Mouse (Mus musculus): ENCODE measurements around the gene Plk5. TPM values are rescaled to one million over a fixed set of nuclear protein-coding genes. Genes with fewer than 3 reads are reported as not detected.

Gene Plk5
- total RNA-seq, 2 experiments from 2014 or later, result 23.2 to 23.4 TPM

Small RNA genes within 50 kb of the gene (microRNA-seq; reads per million reads assigned to microRNA genes)
- 0 reads per million in 2 experiments for gene Gm22721

Other genes with a start within 250 kb of the Plk5 start
- 10 to 100 TPM; 93.3 to 95.9 TPM for gene Stk11, start 240.7 kb upstream of the Plk5 start, total RNA-seq (2021)
- gene Atp5d, start 217.8 kb upstream of the Plk5 start, total RNA-seq (2021), result 100 to 1,000 TPM; 324 to 369 TPM
- 100 to 1,000 TPM; 336 to 379 TPM for gene Cbarp, start 215.6 kb upstream of the Plk5 start, total RNA-seq (2021)
- 10 to 100 TPM; 58.9 to 62.6 TPM for gene Midn, start 208.2 kb upstream of the Plk5 start, total RNA-seq (2021)
- gene Cirbp, start 190.5 kb upstream of the Plk5 start, total RNA-seq (2021), result 10 to 100 TPM; 58.5 to 63.4 TPM
- gene 1600002K03Rik, start 183.5 kb upstream of the Plk5 start, total RNA-seq (2021), result 1 to 10 TPM; 6.4 to 6.9 TPM
- gene Efna2, start 177.0 kb upstream of the Plk5 start, total RNA-seq (2021), result 1 to 10 TPM; 9.0 to 9.6 TPM
- 10 to 100 TPM; 35.6 to 39.6 TPM for gene Mum1, start 130.0 kb upstream of the Plk5 start, total RNA-seq (2021)
- 100 to 1,000 TPM; 199 to 204 TPM for gene Ndufs7, start 107.3 kb upstream of the Plk5 start, total RNA-seq (2021)
- gene Gamt, start 95.4 kb upstream of the Plk5 start, total RNA-seq (2021), result 10 to 100 TPM; 37.7 to 39.1 TPM
- gene Dazap1, start 95.0 kb upstream of the Plk5 start, total RNA-seq (2021), result 100 to 1,000 TPM in 1 of 2 experiments, 10 to 100 TPM in 1; 82.6 to 100 TPM
- 100 to 1,000 TPM; 755 to 823 TPM for gene Rps15, start 64.0 kb upstream of the Plk5 start, total RNA-seq (2021)
- gene Apc2, start 60.5 kb upstream of the Plk5 start, total RNA-seq (2021), result 10 to 100 TPM; 98.3 to 98.4 TPM
- gene 2310011J03Rik, start 35.9 kb upstream of the Plk5 start, total RNA-seq (2021), result 10 to 100 TPM; 22.4 to 23.0 TPM
- 1 to 10 TPM; 2.2 to 2.6 TPM for gene Pcsk4, start 27.0 kb upstream of the Plk5 start, total RNA-seq (2021)
- gene Reep6, start 26.5 kb upstream of the Plk5 start, total RNA-seq (2021), result 10 to 100 TPM in 1 of 2 experiments, 1 to 10 TPM in 1; 8.6 to 10.3 TPM
- 1 to 10 TPM; 4.9 to 5.2 TPM for gene Adamtsl5, start 8.0 kb upstream of the Plk5 start, total RNA-seq (2021)
- gene Mex3d, start 31.2 kb downstream of the Plk5 start, total RNA-seq (2021), result 10 to 100 TPM; 18.2 to 18.4 TPM
- 100 to 1,000 TPM; 148 to 156 TPM for gene Mbd3, start 43.1 kb downstream of the Plk5 start, total RNA-seq (2021)
- 100 to 1,000 TPM; 443 to 467 TPM for gene Uqcr11, start 50.4 kb downstream of the Plk5 start, total RNA-seq (2021)
- gene Tcf3, start 77.2 kb downstream of the Plk5 start, total RNA-seq (2021), result 10 to 100 TPM; 30.5 to 30.6 TPM
- gene Onecut3, start 138.4 kb downstream of the Plk5 start, total RNA-seq (2021), result under 1 TPM in 1 of 2 experiments, not detected in 1; 0.08 TPM
- under 1 TPM; 0.25 to 0.35 TPM for gene Atp8b3, start 182.7 kb downstream of the Plk5 start, total RNA-seq (2021)
- 10 to 100 TPM; 43.9 to 49.3 TPM for gene Rexo1, start 205.1 kb downstream of the Plk5 start, total RNA-seq (2021)
- gene Klf16, start 220.9 kb downstream of the Plk5 start, total RNA-seq (2021), result 10 to 100 TPM; 51.7 to 56.8 TPM
- 100 to 1,000 TPM; 161 to 176 TPM for gene Abhd17a, start 233.9 kb downstream of the Plk5 start, total RNA-seq (2021)
- gene Scamp4, start 246.4 kb downstream of the Plk5 start, total RNA-seq (2021), result 10 to 100 TPM; 41.8 to 44.9 TPM
- 1 to 10 TPM; 3.8 to 4.5 TPM for gene Adat3, start 246.4 kb downstream of the Plk5 start, total RNA-seq (2021)
- 1 to 10 TPM; 2.6 to 3.1 TPM for gene Gm49322, start 249.6 kb downstream of the Plk5 start, total RNA-seq (2021)